Mouse (Mus musculus) embryonic fibroblast, embryonic 13.5 days (primary cell): Measurements from ENCODE around the gene Anxa4.

Experiments
- CTCF ChIP-seq: IDR thresholded peaks from 2 replicates; pipeline ENCODE4 v1.5.1; 2011; ENCODE audit warnings: mild to moderate bottlenecking, control low read depth, low read length, moderate library complexity, borderline replicate concordance; ENCODE audit not compliant: insufficient read depth
- POLR2A ChIP-seq: IDR thresholded peaks from 2 replicates; pipeline ENCODE4 v1.6.1; 2011; ENCODE audit warnings: low read depth, mild to moderate bottlenecking, control low read depth, low read length, moderate library complexity

DNA sequence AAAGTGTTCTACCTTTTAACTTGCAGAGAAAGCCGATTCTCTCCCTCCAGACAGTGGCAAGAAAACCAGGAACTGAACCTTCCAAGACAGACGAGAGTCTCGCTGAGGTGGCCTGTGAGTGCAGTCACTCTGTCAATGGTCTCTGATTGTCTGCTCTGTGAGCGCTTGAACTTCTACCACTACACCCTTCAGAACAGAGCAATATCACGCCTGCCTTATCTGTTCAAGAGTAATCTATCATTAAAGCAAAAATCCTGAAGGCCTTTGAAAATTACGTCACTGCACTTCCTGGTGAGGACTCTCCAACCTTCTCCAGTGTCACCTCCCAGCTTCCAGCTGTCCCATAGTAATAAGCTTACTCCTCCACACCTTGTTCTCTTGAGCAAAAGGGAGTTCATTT is 18.4 kb downstream of the Anxa4 start:
- no peak for TF ChIP-seq POLR2A
- TF ChIP-seq CTCF = no peak
